Mouse (Mus musculus) stomach, postnatal 0 days (tissue): ENCODE measurements around the gene Vps72. TPM values are rescaled to one million over a fixed set of nuclear protein-coding genes. Genes with fewer than 3 reads are reported as not detected.
A peak's percentile ranks its signal among the peaks of the same experiment; 100 is the strongest.

Experiments used
- ATAC-seq: fragments of 200-750 bp; cut with Nextera tagmentation; 2 replicates; pipeline ENCODE4 v1.8.0; 2017; ENCODE audit not compliant: low FRiP score, low TSS enrichment
- DNase-seq: peaks from one replicate; pipeline ENCODE4 v3.0.0-alpha.2; 2016; ENCODE audit warnings: low spot score
- H3K27ac ChIP-seq: fragments of 300-500 bp; sonication (generic); replicated peaks from 2 replicates; pipeline ENCODE4 v1.5.1; 2014; ENCODE audit warnings: mild to moderate bottlenecking, control low read depth
- H3K27me3 ChIP-seq: fragments of 300-500 bp; sonication (generic); 2 replicates; pipeline ENCODE4 v1.6.1; 2014; ENCODE audit warnings: low read length; ENCODE audit not compliant: control insufficient read depth, insufficient read depth
- H3K36me3 ChIP-seq: fragments of 300-500 bp; sonication (generic); 2 replicates; pipeline ENCODE4 v1.6.1; 2014; ENCODE audit warnings: low read length, mixed read lengths; ENCODE audit not compliant: control insufficient read depth, insufficient read depth
- H3K4me1 ChIP-seq: fragments of 300-500 bp; sonication (generic); replicated peaks from 2 replicates; pipeline ENCODE4 v1.6.1; 2014; ENCODE audit warnings: antibody characterized with exemption; ENCODE audit not compliant: control insufficient read depth, insufficient read depth
- H3K4me2 ChIP-seq: fragments of 300-500 bp; sonication (generic); replicated peaks from 2 replicates; pipeline ENCODE4 v1.6.1; 2014; ENCODE audit warnings: low read depth, mild to moderate bottlenecking, control low read depth, moderate library complexity
- H3K4me3 ChIP-seq: fragments of 300-500 bp; sonication (generic); 2 replicates; pipeline ENCODE4 v1.5.1; 2014; ENCODE audit warnings: low read depth, low read length, control low read depth
- H3K9ac ChIP-seq: fragments of 300-500 bp; sonication (generic); 2 replicates; pipeline ENCODE4 v1.6.1; 2014; ENCODE audit warnings: mild to moderate bottlenecking, low read length, control low read depth, mixed read lengths
- H3K9me3 ChIP-seq: fragments of 300-500 bp; sonication (generic); 2 replicates; pipeline ENCODE4 v1.6.1; 2016; ENCODE audit warnings: low read length; ENCODE audit not compliant: control insufficient read depth
- CTCF ChIP-seq: IDR thresholded peaks from 2 replicates; pipeline ENCODE4 v1.5.1; 2016; ENCODE audit warnings: antibody characterized with exemption, low read depth, mild to moderate bottlenecking, moderate library complexity
- EP300 ChIP-seq: optimal IDR thresholded peaks from 2 replicates; pipeline ENCODE3; 2016; ENCODE audit warnings: antibody characterized with exemption
- WGBS: fragments of 180-500 bp; shearing (Covaris S2); extraction: QIAGEN DNeasy Blood & Tissue Kit; methylation state at CpG from one replicate; pipeline ENCODE4 v1.1.7; 2014; 5-methylcytosine and 5-hydroxymethylcytosine counted together
- polyA plus RNA-seq: library from polyadenylated mRNA; unstranded; fragments of >200 nt; fragmentation: Nextera tagmentation; extraction: Ambion mirVana; gene quantifications from 2 replicates; pipeline ENCODE4 v1.2.1, GENCODE M21; 2015

Gene Vps72
- polyA plus RNA-seq, 1 experiment from 2014 or later: 60.8 TPM

DNA sequence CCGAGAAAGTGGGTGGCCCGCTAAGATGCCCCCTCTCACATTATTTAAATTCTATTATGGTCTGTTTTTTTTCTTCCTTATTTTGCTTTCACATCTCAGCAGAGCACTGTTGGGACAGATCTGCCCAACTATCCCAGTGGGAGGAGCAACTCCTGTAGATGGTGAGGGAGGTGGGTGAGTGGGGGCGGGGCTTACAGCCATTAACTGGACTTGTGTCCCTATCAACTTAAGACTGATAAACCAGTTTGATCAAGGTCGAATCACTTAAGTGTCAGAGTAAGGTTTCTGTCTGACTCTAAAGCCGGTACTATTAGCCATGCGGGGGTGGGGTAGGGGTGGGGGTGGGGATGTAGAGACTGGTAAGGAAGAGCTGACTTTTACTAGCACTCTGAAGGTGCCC, 24.2 kb downstream of the Vps72 start:
- ATAC-seq: no peak; the same call in 1 of the 2 replicates
- Histone ChIP-seq H3K9ac (no peak overlapping the region), H3K27ac (0 out of 2 replicates have a peak overlapping the region, but pooled peaks have one; percentile 13), H3K27me3 (no peaks in the 10 kb centered on the region), H3K36me3 (peaks cover 7% of the 10 kb centered on the region; the same call in 1 of the 2 replicates), H3K9me3 (no peaks in the 10 kb centered on the region), H3K4me2 (peak overlapping the region; percentile 54), H3K4me3 (peak overlapping the region; percentile 29), H3K4me1 (peaks cover 4% of the 10 kb centered on the region)
- no peak for TF ChIP-seq EP300
- TF ChIP-seq CTCF: no peak
- 8% methylated on average over 6 of the region's 6 CpGs for WGBS
- peak; percentile 63 for DNase-seq

DNA sequence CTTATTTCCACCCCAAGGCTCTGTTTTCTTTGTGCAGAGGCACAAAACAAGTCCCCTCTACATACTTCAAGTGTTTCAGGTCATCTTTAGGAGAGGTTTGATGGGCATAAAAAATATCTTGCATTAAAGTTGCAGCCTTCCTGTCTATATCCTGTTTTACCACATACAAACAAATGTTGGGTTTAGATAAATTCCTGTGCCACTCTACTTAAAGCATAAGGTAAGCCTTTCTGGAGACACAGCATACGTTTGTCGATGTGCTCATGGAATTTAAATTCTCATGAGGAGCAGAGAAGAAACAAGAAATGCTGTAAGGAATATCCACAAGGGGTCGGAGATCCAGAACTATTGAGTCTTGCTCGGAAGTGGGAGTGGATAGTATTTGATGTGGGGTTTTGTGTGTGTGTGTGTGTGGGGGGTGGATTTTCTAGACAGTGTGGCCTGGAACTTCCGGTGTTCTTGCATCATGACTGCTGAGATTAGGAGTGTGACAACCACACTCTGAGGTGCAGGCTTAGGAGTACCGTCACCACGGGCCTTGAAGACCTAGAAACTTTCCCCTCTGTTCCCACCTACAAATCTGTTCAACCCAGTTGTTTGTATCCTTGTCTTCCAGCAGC, 24.7 kb downstream of the Vps72 start:
- H3K9ac ChIP-seq: no peak overlapping the region
- TF ChIP-seq CTCF (no peak), EP300 (no peak)
- H3K4me3 ChIP-seq: peak overlapping the region; percentile 29
- no peak for ATAC-seq
- H3K36me3 ChIP-seq: 0 out of 2 replicates have a peak, but pooled peaks cover 4% of the 10 kb centered on the region
- H3K4me1 ChIP-seq: peaks cover 4% of the 10 kb centered on the region
- H3K9me3 ChIP-seq: no peaks in the 10 kb centered on the region
- DNase-seq: no peak
- H3K27me3 ChIP-seq: no peaks in the 10 kb centered on the region
- 74% methylated on average over 7 of the region's 7 CpGs for WGBS
- H3K27ac ChIP-seq: peak overlapping the region; percentile 13; the same call in 1 of the 2 replicates
- peak overlapping the region; percentile 54 for H3K4me2 ChIP-seq

DNA sequence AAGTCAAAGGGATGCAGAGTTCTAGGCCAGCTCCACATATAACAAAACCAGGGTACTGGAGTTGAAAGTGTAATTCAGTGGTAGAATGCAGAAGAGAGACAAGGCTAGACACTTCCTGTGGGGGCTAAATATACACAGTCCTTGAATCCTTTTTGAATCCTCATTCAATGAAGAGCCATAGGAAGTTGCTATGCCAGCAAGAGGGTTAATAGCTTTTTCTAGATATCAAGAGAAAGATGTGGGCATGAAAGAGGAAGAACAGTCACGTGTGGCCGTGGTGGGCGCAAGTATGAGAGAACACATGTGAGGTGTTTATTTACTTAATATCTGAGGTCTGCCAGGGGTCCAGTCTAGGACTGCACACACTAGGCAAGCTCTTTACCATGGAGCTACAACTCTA, 25.5 kb downstream of the Vps72 start:
- Histone ChIP-seq H3K9ac (no peak overlapping the region), H3K27ac (no peak overlapping the region), H3K9me3 (no peaks in the 10 kb centered on the region), H3K4me3 (no peak overlapping the region), H3K27me3 (no peaks in the 10 kb centered on the region), H3K4me2 (no peak overlapping the region), H3K4me1 (peaks cover 4% of the 10 kb centered on the region), H3K36me3 (0 out of 2 replicates have a peak, but pooled peaks cover 4% of the 10 kb centered on the region)
- DNase-seq (no peak), ATAC-seq (no peak)
- TF ChIP-seq EP300 (no peak), CTCF (no peak)
- 85% methylated on average over 3 of the region's 3 CpGs for WGBS

DNA sequence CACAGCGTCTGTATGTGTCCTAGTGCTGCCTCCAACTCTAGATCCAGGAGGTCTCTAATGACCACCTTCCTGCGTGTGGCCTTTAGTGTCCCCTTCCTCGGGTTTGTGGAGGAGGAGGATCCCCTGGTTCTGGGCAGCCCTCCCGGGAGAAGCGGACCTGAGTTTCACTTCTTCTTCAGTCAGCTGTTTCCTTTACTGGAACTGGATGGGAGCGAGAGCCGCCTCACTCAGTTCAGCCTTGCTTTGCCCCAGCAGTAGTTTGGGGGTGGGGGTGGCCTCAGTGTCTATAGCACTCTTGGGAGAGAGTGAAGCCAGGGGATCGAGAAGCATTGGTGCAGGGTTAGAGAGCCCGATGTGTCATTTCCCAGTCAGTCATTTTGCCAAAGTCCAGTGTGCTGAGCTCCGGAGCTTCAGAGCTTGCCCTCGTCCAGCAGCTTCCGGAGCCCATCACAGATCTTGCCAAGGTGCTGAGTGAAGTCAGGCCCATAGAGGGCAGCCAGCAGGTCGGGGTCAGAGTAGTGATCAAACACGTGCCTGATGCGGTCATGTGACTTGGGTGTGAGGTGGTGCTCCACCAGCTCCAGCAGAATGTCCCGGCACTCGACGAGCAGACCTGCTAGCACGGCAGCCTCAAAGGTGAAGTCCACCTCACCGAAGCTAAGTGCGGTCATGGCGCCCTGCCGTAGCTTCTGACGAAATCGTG, 28.9 kb downstream of the Vps72 start:
- ATAC-seq: no peak
- 0 out of 2 replicates have a peak overlapping the region, but pooled peaks have one; percentile 8 for H3K27ac ChIP-seq
- H3K4me3 ChIP-seq: no peak overlapping the region
- TF ChIP-seq CTCF (no peak), EP300 (no peak)
- no peak overlapping the region for H3K9ac ChIP-seq
- 70% methylated on average over 25 of the region's 25 CpGs for WGBS
- 0 out of 2 replicates have a peak, but pooled peaks cover 7% of the 10 kb centered on the region for H3K36me3 ChIP-seq
- no peak for DNase-seq
- H3K4me2 ChIP-seq: no peak overlapping the region
- H3K9me3 ChIP-seq: no peaks in the 10 kb centered on the region
- H3K27me3 ChIP-seq: no peaks in the 10 kb centered on the region
- H3K4me1 ChIP-seq: no peaks in the 10 kb centered on the region; the same call in 1 of the 2 replicates

DNA sequence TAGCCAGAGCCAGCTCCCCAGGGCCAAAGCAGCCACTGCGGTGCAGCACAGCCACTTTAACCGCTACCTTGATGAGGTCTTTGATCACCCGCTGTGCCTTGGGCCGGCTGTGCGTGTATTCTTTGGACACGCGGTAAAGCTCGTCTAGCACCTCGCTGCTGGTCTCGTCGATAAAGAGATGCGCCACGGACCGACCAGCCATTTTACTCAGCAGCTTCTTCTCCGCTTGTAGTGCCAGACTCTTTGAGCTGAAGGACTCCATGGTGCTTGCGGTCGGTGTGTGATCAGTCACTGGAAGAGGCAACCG, 29.4 kb downstream of the Vps72 start:
- H3K4me1 ChIP-seq: no peaks in the 10 kb centered on the region; the same call in 1 of the 2 replicates
- 0 out of 2 replicates have a peak, but pooled peaks cover 7% of the 10 kb centered on the region for H3K36me3 ChIP-seq
- TF ChIP-seq EP300 (no peak), CTCF (no peak)
- H3K27me3 ChIP-seq: no peaks in the 10 kb centered on the region
- H3K4me3 ChIP-seq: no peak overlapping the region
- H3K9ac ChIP-seq: no peak overlapping the region
- ATAC-seq: no peak
- 69% methylated on average over 18 of the region's 18 CpGs for WGBS
- H3K27ac ChIP-seq: no peak overlapping the region
- H3K4me2 ChIP-seq: no peak overlapping the region
- no peaks in the 10 kb centered on the region for H3K9me3 ChIP-seq
- no peak for DNase-seq

DNA sequence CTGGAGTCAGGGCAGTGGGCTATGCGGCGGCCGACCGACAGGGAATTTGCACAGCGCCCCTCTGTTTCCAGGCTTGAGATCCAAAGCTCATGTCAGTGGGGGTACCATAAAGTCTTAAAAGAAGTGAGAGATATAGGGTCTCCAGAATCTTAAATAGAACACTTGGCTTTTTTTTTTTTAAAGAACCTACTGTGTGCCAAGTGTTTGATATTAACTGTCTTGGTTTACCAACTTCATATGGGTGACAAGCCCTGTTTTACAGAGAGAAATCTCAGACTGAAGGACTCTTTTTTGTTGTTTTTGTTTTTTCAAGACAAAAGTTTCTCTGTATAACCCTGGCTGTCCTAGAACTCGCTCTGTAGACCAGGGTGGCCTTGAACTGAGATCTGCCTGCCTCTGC, 30.0 kb downstream of the Vps72 start:
- H3K4me2 ChIP-seq: no peak overlapping the region
- DNase-seq (no peak), ATAC-seq (no peak)
- H3K9me3 ChIP-seq: no peaks in the 10 kb centered on the region
- no peak overlapping the region for H3K9ac ChIP-seq
- 0 out of 2 replicates have a peak, but pooled peaks cover 7% of the 10 kb centered on the region for H3K36me3 ChIP-seq
- H3K27me3 ChIP-seq: no peaks in the 10 kb centered on the region
- no peak overlapping the region for H3K4me3 ChIP-seq
- H3K27ac ChIP-seq: no peak overlapping the region
- WGBS: 90% methylated on average over 6 of the region's 6 CpGs
- TF ChIP-seq CTCF (no peak), EP300 (no peak)
- no peaks in the 10 kb centered on the region for H3K4me1 ChIP-seq
